Mouse (Mus musculus): ENCODE measurements around the gene Mlycd.

- no peak for TF ChIP-seq POLR2A (IDR thresholded peaks at IDR 0.05; ENCODE audit: borderline replicate concordance, insufficient read depth, low read length)
- no peak for TF ChIP-seq CTCF (IDR thresholded peaks at IDR 0.05; ENCODE audit: borderline replicate concordance, insufficient read depth, low read depth, low read length)
Observed at GRCm38 (mm10) chr8:119352977-119353658, 41.6 kb upstream of the Mlycd start.

Data from cerebellum, adult 2 months (tissue).